Comparison of ENCODE assay signal across 8 mouse cellular contexts in the genomic region with DNA sequence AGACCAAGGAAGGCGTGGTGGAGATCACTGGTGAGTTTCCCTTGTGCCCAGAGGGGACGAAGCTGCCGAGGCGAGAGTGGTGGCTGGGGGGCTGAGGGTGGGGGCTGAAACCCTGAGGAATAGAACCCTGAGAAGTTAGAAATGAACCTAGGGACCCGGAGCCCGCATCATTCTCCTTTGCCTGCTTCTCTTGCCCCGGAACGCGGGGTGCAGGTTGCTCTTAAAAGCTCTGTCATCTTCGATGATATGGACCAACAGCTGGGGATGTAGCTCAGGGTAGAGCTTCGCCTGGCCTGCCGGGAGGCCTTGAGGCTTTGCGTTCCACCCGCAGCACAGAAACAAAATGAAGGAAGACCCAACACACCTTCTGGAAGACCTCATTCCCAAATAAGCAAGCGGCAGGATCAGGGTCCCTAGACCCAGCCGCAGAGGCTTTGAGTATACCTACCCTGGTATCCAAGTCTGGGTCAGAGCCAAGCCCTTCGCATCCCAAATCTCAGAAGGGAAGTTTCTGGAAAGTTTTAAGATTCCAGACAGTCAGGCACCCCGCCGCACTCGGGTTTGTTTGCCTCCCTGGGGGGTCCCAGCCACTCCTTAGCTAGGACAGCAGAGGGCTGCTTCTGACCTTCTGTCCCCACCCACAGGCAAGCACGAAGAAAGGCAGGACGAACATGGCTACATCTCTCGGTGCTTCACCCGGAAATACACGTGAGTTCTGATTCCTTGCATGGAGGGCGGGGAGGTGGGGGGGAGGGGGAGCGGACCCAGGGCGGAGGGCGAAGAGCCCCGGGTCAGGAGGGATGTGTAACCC. TPM values are rescaled to one million over a fixed set of nuclear protein-coding genes. Genes with fewer than 3 reads are reported as not detected.
A peak's percentile ranks its signal among the peaks of the same experiment; 100 is the strongest.
DNase-seq lines count a peak whose midpoint lies in the region; ATAC-seq and TF ChIP-seq lines count a peak whose summit lies in the region.
"Had no signal": no experiment of that assay in that cellular context is flagged by ENCODE, and none has a peak within 500 bp of the region (broad histone marks: within the 10 kb centered on the region; RNA-seq: fewer than 3 reads in every experiment).

No protein-coding gene starts in this region.

- peak; percentile 68 for DNase-seq in ES-E14 (ENCODE audit: low read depth, low spot score)
- DNase-seq in embryonic facial prominence, embryonic 11.5 days (ENCODE audit: low spot score), result peak; percentile 9
- DNase-seq in midbrain, embryonic 10.5 days (ENCODE audit: low spot score), result no peak
- no peak for DNase-seq in layer of hippocampus, postnatal 25 days (ENCODE audit: extremely low spot score in 1 of 2, low spot score in 1 of 2)
- no peak for DNase-seq in embryo, embryonic 9.5 days (ENCODE audit: extremely low spot score)
- no peak for DNase-seq in embryo, embryonic 10 days (ENCODE audit: low spot score)

- ATAC-seq in embryonic facial prominence, embryonic 11.5 days (replicated peaks; ENCODE audit: insufficient number of reproducible peaks, low FRiP score, low TSS enrichment, low read depth), result 0 out of 2 replicates have a peak, but pooled peaks have one; percentile 24
- ATAC-seq in hindbrain, embryonic 15.5 days (ENCODE audit: low FRiP score, low read depth), result no peak

- peaks cover 5% of the 10 kb centered on the region for H3K36me3 ChIP-seq in ES-E14 (ENCODE audit: control insufficient read depth, insufficient read depth, low read length, poor library complexity, severe bottlenecking)
- no peaks in the 10 kb centered on the region for H3K36me3 ChIP-seq in embryonic facial prominence, embryonic 11.5 days (replicated peaks; ENCODE audit: control insufficient read depth, insufficient read depth, low read depth, low read length)
- no peaks in the 10 kb centered on the region for H3K36me3 ChIP-seq in hindbrain, embryonic 15.5 days
- H3K36me3 ChIP-seq in midbrain, embryonic 10.5 days, result no peaks in the 10 kb centered on the region

- H3K4me2 ChIP-seq in embryonic facial prominence, embryonic 11.5 days (ENCODE audit: low read depth, low read length), result peak overlapping the region; percentile 25
- H3K4me2 ChIP-seq in hindbrain, embryonic 15.5 days, result peak overlapping the region; percentile 39

- H3K9ac ChIP-seq in ES-E14 (ENCODE audit: insufficient read depth, low read depth, low read length, poor library complexity, severe bottlenecking), result peak overlapping the region; percentile 96
- H3K9ac ChIP-seq in embryonic facial prominence, embryonic 11.5 days (replicated peaks; ENCODE audit: low read length), result 0 out of 2 replicates have a peak overlapping the region, but pooled peaks have one; percentile 22
- H3K9ac ChIP-seq in hindbrain, embryonic 15.5 days, result no peak overlapping the region

- in situ Hi-C loops in ES-E14 (cut with MboI; ENCODE audit: low sequenced_read_pairs in 2 of 2, unreplicated experiment in 2 of 2), result no loop called here

- H3K9me3 ChIP-seq in ES-E14 (ENCODE audit: control insufficient read depth, insufficient read depth, low read depth, low read length), result no peaks in the 10 kb centered on the region
- no peaks in the 10 kb centered on the region for H3K9me3 ChIP-seq in embryonic facial prominence, embryonic 11.5 days (replicated peaks; ENCODE audit: control insufficient read depth, low read length)
- no peaks in the 10 kb centered on the region for H3K9me3 ChIP-seq in hindbrain, embryonic 15.5 days
- H3K9me3 ChIP-seq in midbrain, embryonic 10.5 days (replicated peaks), result no peaks in the 10 kb centered on the region

- 3% methylated on average over 29 of the region's 30 CpGs for WGBS in embryonic facial prominence, embryonic 11.5 days
- WGBS in hindbrain, embryonic 15.5 days, result 4% methylated on average over 30 of the region's 30 CpGs
- WGBS in midbrain, embryonic 10.5 days, result 4% methylated on average over 30 of the region's 30 CpGs

- H3K4me3 ChIP-seq in ES-E14 (ENCODE audit: insufficient read depth in 1 of 2, low read depth in 1 of 2, low read length in 2 of 2, poor library complexity in 1 of 2, severe bottlenecking in 1 of 2), result peak overlapping the region; percentile 73 to 90
- peak overlapping the region; percentile 23 for H3K4me3 ChIP-seq in embryonic facial prominence, embryonic 11.5 days (ENCODE audit: low read depth, low read length)
- H3K4me3 ChIP-seq in hindbrain, embryonic 15.5 days, result peak overlapping the region; percentile 13
- peak overlapping the region; percentile 32 for H3K4me3 ChIP-seq in midbrain, embryonic 10.5 days

- peaks cover 6 to 29% of the 10 kb centered on the region in 2 experiments; a peak in 3 of 4 replicates for H3K4me1 ChIP-seq in ES-E14 (ENCODE audit: control insufficient read depth in 2 of 2, insufficient read depth in 2 of 2, low read length in 2 of 2, poor library complexity in 1 of 2)
- H3K4me1 ChIP-seq in embryonic facial prominence, embryonic 11.5 days (ENCODE audit: control insufficient read depth, insufficient read depth, low read length), result no peaks in the 10 kb centered on the region; the same call in 1 of the 2 replicates
- peaks cover 15% of the 10 kb centered on the region for H3K4me1 ChIP-seq in hindbrain, embryonic 15.5 days (replicated peaks)
- H3K4me1 ChIP-seq in midbrain, embryonic 10.5 days, result peaks cover 26% of the 10 kb centered on the region

- peaks cover 13% of the 10 kb centered on the region for H3K27me3 ChIP-seq in embryonic facial prominence, embryonic 11.5 days (ENCODE audit: control insufficient read depth, insufficient read depth, low read length)
- H3K27me3 ChIP-seq in hindbrain, embryonic 15.5 days, result peaks cover 29% of the 10 kb centered on the region
- H3K27me3 ChIP-seq in midbrain, embryonic 10.5 days (ENCODE audit: low read depth, poor library complexity, severe bottlenecking), result peaks cover 69% of the 10 kb centered on the region

- H3K27ac ChIP-seq in ES-E14 (ENCODE audit: insufficient read depth, low read depth, low read length, poor library complexity, severe bottlenecking), result peak overlapping the region; percentile 97
- no peak overlapping the region for H3K27ac ChIP-seq in embryonic facial prominence, embryonic 11.5 days (replicated peaks; ENCODE audit: low read depth, low read length)
- H3K27ac ChIP-seq in hindbrain, embryonic 15.5 days (replicated peaks), result no peak overlapping the region
- H3K27ac ChIP-seq in midbrain, embryonic 10.5 days (replicated peaks), result no peak overlapping the region

TF ChIP-seq in ES-E14, 5 proteins besides CTCF, POLR2A, EP300 and RAD21:
- TF ChIP-seq ZNF384 (IDR thresholded peaks at IDR 0.05; ENCODE audit: low read depth, low read length) (no peak), MAFK (IDR thresholded peaks at IDR 0.05; ENCODE audit: insufficient read depth, low read depth, low read length) (no peak), ZC3H11A (IDR thresholded peaks at IDR 0.05; ENCODE audit: borderline replicate concordance, low read depth, low read length) (no peak), HCFC1 (IDR thresholded peaks at IDR 0.05; ENCODE audit: borderline replicate concordance, insufficient read depth, low read length) (no peak), CHD2 (IDR thresholded peaks at IDR 0.05; ENCODE audit: low read depth, low read length) (no peak)

RNA-seq across cellular contexts. Expression of gene Hspb1, which starts 0.9 kb away (rescaled TPM):
- total RNA-seq in ES-E14 (2012; rRNA removed), result 630 and 878 TPM in 2 replicates
- polyA plus RNA-seq in embryonic facial prominence, embryonic 11.5 days (2014; fragmentation: Nextera tagmentation; extraction: Ambion mirVana), result 27.3 and 38.2 TPM in 2 replicates
- 14.8 and 16.6 TPM in 2 replicates for polyA plus RNA-seq in hindbrain, embryonic 15.5 days (2015; fragmentation: Nextera tagmentation; extraction: Ambion mirVana)
- polyA plus RNA-seq in midbrain, embryonic 10.5 days (2016; fragmentation: Nextera tagmentation; extraction: Ambion mirVana), result 7.8 and 8.5 TPM in 2 replicates
- total RNA-seq in layer of hippocampus, postnatal 25 days (2021), result 10 to 100 TPM in 1 of 2 experiments, 1 to 10 TPM in 1; 7.7 to 14.4 TPM
- total RNA-seq: neutrophil, adult 5-6 weeks had no signal

RNA-seq across cellular contexts. Expression of gene Ywhag, which starts 45.8 kb away (rescaled TPM):
- 109 and 176 TPM in 2 replicates for total RNA-seq in ES-E14 (2012; rRNA removed)
- polyA plus RNA-seq in embryonic facial prominence, embryonic 11.5 days (2014; fragmentation: Nextera tagmentation; extraction: Ambion mirVana), result 132 and 133 TPM in 2 replicates
- polyA plus RNA-seq in hindbrain, embryonic 15.5 days (2015; fragmentation: Nextera tagmentation; extraction: Ambion mirVana), result 817 and 859 TPM in 2 replicates
- 270 and 311 TPM in 2 replicates for polyA plus RNA-seq in midbrain, embryonic 10.5 days (2016; fragmentation: Nextera tagmentation; extraction: Ambion mirVana)
- 1,000 to 10,000 TPM; 1,286 to 1,307 TPM for total RNA-seq in layer of hippocampus, postnatal 25 days (2021)

Comparison
In these comparisons a context has a peak if more than half of its experiments do, and no peak if none do; other contexts are left out.
1. DNase-seq: peak in ES-E14 (single experiment) and embryonic facial prominence, embryonic 11.5 days (single experiment); none in midbrain, embryonic 10.5 days (single experiment), layer of hippocampus, postnatal 25 days (0 of 2), embryo, embryonic 9.5 days (single experiment) and embryo, embryonic 10 days (single experiment).
2. H3K4me3 ChIP-seq: peak in every context shown above with its lines; median percentile 82 in ES-E14; 32 in midbrain, embryonic 10.5 days; 23 in embryonic facial prominence, embryonic 11.5 days; 13 in hindbrain, embryonic 15.5 days.